Mouse (Mus musculus) midbrain, embryonic 13.5 days (tissue): ENCODE measurements around the gene Eif2d. TPM values are rescaled to one million over a fixed set of nuclear protein-coding genes. Genes with fewer than 3 reads are reported as not detected.

Source experiments
- ATAC-seq: fragments of 200-750 bp; cut with Nextera tagmentation; 2 replicates; pipeline ENCODE4 v1.8.0; 2017; ENCODE audit warnings: mild to moderate bottlenecking, moderate TSS enrichment, moderate library complexity
- H3K27ac ChIP-seq: fragments of 300-500 bp; sonication (generic); 2 replicates; pipeline ENCODE4 v1.5.1; 2015; ENCODE audit warnings: inconsistent platforms, mild to moderate bottlenecking, moderate library complexity
- H3K27me3 ChIP-seq: fragments of 300-500 bp; sonication (generic); 2 replicates; pipeline ENCODE4 v1.6.1; 2015; ENCODE audit warnings: mild to moderate bottlenecking, inconsistent platforms
- H3K36me3 ChIP-seq: fragments of 300-500 bp; sonication (generic); 2 replicates; pipeline ENCODE4 v1.6.1; 2015; ENCODE audit warnings: mild to moderate bottlenecking, inconsistent platforms
- H3K4me1 ChIP-seq: fragments of 300-500 bp; sonication (generic); replicated peaks from 2 replicates; pipeline ENCODE4 v1.6.1; 2015; ENCODE audit warnings: inconsistent platforms
- H3K4me2 ChIP-seq: fragments of 300-500 bp; sonication (generic); replicated peaks from 2 replicates; pipeline ENCODE4 v1.6.1; 2015; ENCODE audit warnings: moderate library complexity, mild to moderate bottlenecking, inconsistent platforms
- H3K4me3 ChIP-seq: fragments of 300-500 bp; sonication (generic); replicated peaks from 2 replicates; pipeline ENCODE4 v1.5.1; 2015; ENCODE audit warnings: mild to moderate bottlenecking, inconsistent platforms
- H3K9ac ChIP-seq: fragments of 300-500 bp; sonication (generic); replicated peaks from 2 replicates; pipeline ENCODE4 v1.6.1; 2015; ENCODE audit warnings: mild to moderate bottlenecking, inconsistent platforms
- H3K9me3 ChIP-seq: fragments of 300-500 bp; sonication (generic); 2 replicates; pipeline ENCODE4 v1.6.1; 2016; ENCODE audit warnings: mild to moderate bottlenecking, inconsistent platforms
- WGBS: fragments of 180-500 bp; shearing (Covaris S2); methylation state at CpG from one replicate; pipeline ENCODE4 v1.1.7; 2015; 5-methylcytosine and 5-hydroxymethylcytosine counted together
- polyA plus RNA-seq: library from polyadenylated mRNA; unstranded; fragments of >200 nt; fragmentation: Nextera tagmentation; extraction: Ambion mirVana; gene quantifications from 2 replicates; pipeline ENCODE4 v1.2.1, GENCODE M21; 2015

Eif2d gene
- polyA plus RNA-seq, 1 experiment from 2014 or later, result 53.8 TPM

DNA sequence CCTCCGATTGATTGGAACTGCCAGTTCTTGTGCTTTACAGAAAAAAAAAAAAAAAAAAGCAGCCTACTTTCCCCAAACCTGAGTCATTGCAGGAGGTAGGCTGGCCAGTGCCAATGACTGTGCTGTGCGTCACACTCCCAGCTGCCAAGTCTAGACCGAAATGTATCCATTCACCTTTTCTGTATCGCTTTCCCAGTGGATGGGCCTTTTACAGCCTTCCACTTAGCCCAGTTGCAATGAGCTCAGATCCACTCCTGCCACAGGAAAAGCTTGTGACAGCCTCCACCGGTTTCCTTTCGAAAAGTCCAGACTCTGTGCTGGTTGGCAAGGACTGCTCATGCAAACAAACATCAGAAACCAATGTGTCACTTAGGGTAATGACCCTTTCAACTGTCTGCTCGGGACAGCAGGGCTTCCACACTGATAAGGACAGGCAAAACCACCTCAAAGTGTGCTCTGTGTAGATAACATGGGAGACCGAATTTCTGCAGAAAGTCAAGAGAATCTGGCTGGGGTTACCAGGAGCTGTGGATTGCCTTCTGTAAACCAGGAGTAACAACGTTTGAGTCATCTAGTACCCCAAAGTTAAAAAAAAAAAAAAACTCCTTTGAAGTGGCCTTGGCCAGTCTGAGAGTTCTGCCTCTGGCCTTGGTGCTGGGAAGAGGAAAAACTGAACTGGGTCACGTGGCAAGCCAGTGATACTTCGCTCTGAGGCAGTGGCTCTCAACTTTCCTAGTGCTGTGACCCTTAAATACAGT, 26.8 kb upstream of the Eif2d start:
- Histone ChIP-seq H3K27ac (no peak overlapping the region), H3K36me3 (peaks cover 53% of the 10 kb centered on the region), H3K4me1 (no peaks in the 10 kb centered on the region), H3K9me3 (no peaks in the 10 kb centered on the region), H3K4me3 (no peak overlapping the region), H3K27me3 (no peaks in the 10 kb centered on the region), H3K4me2 (no peak overlapping the region), H3K9ac (no peak overlapping the region)
- ATAC-seq, result no peak
- WGBS, result 86% methylated on average over 11 of the region's 11 CpGs

DNA sequence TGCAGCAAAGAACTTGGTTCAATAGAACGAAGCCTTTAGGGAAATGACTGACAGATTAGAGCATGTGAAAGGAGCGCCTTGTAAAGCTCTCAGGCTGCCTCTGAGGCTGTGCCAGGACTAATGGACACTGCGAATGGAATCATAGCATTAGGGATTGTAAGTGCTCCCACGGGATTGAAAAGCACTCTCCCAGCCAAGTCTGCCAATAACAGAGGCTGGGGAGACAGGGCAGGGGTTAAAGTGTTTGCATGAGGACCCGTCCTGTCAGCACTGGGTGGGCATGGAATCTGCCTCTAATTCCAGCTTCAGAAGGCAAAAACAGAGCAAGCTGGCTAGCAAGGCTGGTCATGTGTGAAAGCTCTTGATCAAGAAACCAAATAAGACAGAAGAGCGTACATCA, 18.8 kb upstream of the Eif2d start:
- ATAC-seq, result no peak
- H3K4me2 ChIP-seq, result peak overlapping the region; percentile 71
- H3K36me3 ChIP-seq, result peaks cover 29% of the 10 kb centered on the region
- H3K27ac ChIP-seq, result peak overlapping the region; percentile 66
- H3K4me3 ChIP-seq, result peak overlapping the region; percentile 1; the same call in 1 of the 2 replicates
- H3K27me3 ChIP-seq, result no peaks in the 10 kb centered on the region
- WGBS, result 19% methylated on average over 6 of the region's 6 CpGs
- peaks cover 48% of the 10 kb centered on the region for H3K4me1 ChIP-seq
- H3K9me3 ChIP-seq, result no peaks in the 10 kb centered on the region
- peak overlapping the region; percentile 29; the same call in 1 of the 2 replicates for H3K9ac ChIP-seq

GRCm38 (mm10) chr1:131134942-131135522, 17.9 kb upstream of the Eif2d start:
- Histone ChIP-seq H3K9ac (no peak overlapping the region), H3K4me1 (peaks cover 49% of the 10 kb centered on the region), H3K27ac (peak overlapping the region; percentile 66), H3K27me3 (no peaks in the 10 kb centered on the region), H3K9me3 (no peaks in the 10 kb centered on the region), H3K4me2 (peak overlapping the region; percentile 71), H3K4me3 (0 out of 2 replicates have a peak overlapping the region, but pooled peaks have one; percentile 1), H3K36me3 (peaks cover 21% of the 10 kb centered on the region)
- no peak for ATAC-seq
- WGBS, result 46% methylated on average over 8 of the region's 8 CpGs

- Histone ChIP-seq H3K27me3 (no peaks in the 10 kb centered on the region), H3K4me1 (peaks cover 49% of the 10 kb centered on the region), H3K9me3 (no peaks in the 10 kb centered on the region), H3K36me3 (peaks cover 11% of the 10 kb centered on the region), H3K27ac (no peak overlapping the region), H3K9ac (no peak overlapping the region; the same call in 1 of the 2 replicates), H3K4me2 (peak overlapping the region; percentile 71), H3K4me3 (peak overlapping the region; percentile 78)
- no peak for ATAC-seq
- WGBS, result 82% methylated on average over 10 of the region's 10 CpGs
These were observed 16.9 kb upstream of the Eif2d start for GRCm38 (mm10) chr1:131135960-131136629.

DNA sequence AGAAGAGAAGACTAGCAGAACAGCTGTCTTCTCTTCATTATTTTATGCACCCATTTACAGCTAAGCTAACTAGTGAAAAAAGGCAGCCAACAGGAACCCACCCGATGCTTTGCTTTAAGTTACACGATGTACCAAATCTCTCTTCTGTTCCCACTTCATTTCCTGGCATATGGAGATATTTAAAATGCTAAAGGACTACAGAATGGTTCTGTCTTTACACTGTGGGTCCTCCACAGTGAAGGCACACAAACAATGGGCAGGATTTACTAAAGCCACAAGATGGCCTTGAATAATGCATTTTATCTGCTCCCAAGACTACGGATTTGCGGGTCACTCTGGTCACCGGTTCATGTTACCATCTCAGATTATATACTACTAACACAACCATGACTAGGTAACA, 15.9 kb upstream of the Eif2d start:
- H3K4me2 ChIP-seq, result peak overlapping the region; percentile 71
- WGBS, result 3% methylated on average over 5 of the region's 5 CpGs
- H3K4me3 ChIP-seq, result peak overlapping the region; percentile 78
- H3K27ac ChIP-seq, result peak overlapping the region; percentile 49
- H3K27me3 ChIP-seq, result no peaks in the 10 kb centered on the region
- no peak for ATAC-seq
- peaks cover 7% of the 10 kb centered on the region for H3K36me3 ChIP-seq
- no peaks in the 10 kb centered on the region for H3K9me3 ChIP-seq
- H3K4me1 ChIP-seq, result peaks cover 49% of the 10 kb centered on the region
- peak overlapping the region; percentile 59 for H3K9ac ChIP-seq

- Histone ChIP-seq H3K9me3 (no peaks in the 10 kb centered on the region), H3K27me3 (no peaks in the 10 kb centered on the region), H3K4me3 (peak overlapping the region; percentile 78), H3K36me3 (peaks cover 1% of the 10 kb centered on the region), H3K9ac (peak overlapping the region; percentile 82), H3K4me2 (peak overlapping the region; percentile 71), H3K4me1 (peaks cover 49% of the 10 kb centered on the region), H3K27ac (peak overlapping the region; percentile 97)
- 1% methylated on average over 27 of the region's 36 CpGs for WGBS
- peak; percentile 95 for ATAC-seq
These were observed 15.3 kb upstream of the Eif2d start for GRCm38 (mm10) chr1:131137717-131138118.

- no peaks in the 10 kb centered on the region for H3K9me3 ChIP-seq
- H3K4me1 ChIP-seq, result peaks cover 45% of the 10 kb centered on the region
- peak; percentile 97 for ATAC-seq
- H3K27ac ChIP-seq, result peak within 1 kb of the TSS; percentile 97
- peak within 1 kb of the TSS; percentile 82 for H3K9ac ChIP-seq
- H3K4me2 ChIP-seq, result peak within 1 kb of the TSS; percentile 71
- H3K36me3 ChIP-seq, result no peaks in the 10 kb centered on the region
- WGBS, result 6% methylated on average over 49 of the region's 49 CpGs
- H3K4me3 ChIP-seq, result peak within 1 kb of the TSS; percentile 78
- no peaks in the 10 kb centered on the region for H3K27me3 ChIP-seq
These were observed 14.6 kb upstream of the Eif2d start, which contains the start of gene Dyrk3 for GRCm38 (mm10) chr1:131138191-131139016. TSS of gene Dyrk3 (minus strand) at chr1:131138340.

DNA sequence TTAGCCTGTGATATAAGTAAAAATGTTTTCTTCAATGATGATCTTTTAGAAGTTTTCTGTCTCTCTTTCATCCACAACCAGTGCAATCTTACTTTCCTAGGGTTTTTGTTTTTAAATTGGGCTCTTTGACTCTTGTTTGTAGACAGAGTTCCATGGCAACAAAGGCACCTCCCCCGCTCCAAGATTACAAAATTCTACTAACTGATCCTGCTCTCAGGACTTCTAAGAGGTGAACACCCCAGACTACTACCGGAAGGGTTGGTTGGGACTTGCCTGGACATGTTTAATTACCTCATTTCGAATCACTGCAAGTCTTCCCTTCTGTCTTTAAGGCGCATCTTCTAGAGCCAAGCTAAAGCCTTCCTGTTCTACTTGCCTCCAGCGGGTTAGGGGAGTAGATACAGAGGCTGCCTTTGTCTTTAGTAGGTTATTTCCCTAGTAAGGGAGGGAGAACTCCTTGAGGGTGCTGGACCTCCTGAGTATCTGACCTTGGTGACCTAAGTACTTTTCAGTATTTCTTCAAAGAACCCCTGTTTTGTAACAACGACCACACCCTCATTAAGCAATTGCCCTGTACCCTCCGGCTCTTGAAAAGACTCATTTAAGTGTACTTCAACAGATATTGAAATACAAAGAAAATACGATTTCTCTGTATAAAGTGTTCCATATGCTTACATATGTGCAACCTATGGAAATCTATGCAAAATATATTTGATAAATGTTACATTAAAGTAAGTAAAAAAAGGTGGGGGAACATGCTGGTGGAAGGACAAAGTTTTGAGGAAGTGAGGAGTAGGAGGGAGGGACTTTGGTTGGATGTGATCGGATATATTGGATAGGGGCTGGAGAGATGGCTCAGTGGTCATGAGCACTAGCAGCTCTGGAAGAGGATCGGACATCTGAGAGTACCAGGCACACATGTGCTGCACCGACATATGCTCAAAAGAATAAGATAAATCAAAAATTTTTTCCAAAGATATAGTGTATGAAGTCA, 13.6 kb upstream of the Eif2d start:
- H3K4me3 ChIP-seq, result peak overlapping the region; percentile 78; the same call in 1 of the 2 replicates
- H3K36me3 ChIP-seq, result no peaks in the 10 kb centered on the region
- H3K9ac ChIP-seq, result no peak overlapping the region
- H3K27me3 ChIP-seq, result no peaks in the 10 kb centered on the region
- H3K4me2 ChIP-seq, result peak overlapping the region; percentile 71
- H3K4me1 ChIP-seq, result peaks cover 37% of the 10 kb centered on the region
- H3K27ac ChIP-seq, result no peak overlapping the region
- ATAC-seq, result no peak
- WGBS, result 72% methylated on average over 11 of the region's 11 CpGs
- H3K9me3 ChIP-seq, result no peaks in the 10 kb centered on the region

GRCm38 (mm10) chr1:131141449-131141848, 11.5 kb upstream of the Eif2d start:
- Histone ChIP-seq H3K36me3 (no peaks in the 10 kb centered on the region), H3K4me2 (no peak overlapping the region), H3K4me1 (peaks cover 16% of the 10 kb centered on the region), H3K27ac (no peak overlapping the region), H3K4me3 (no peak overlapping the region), H3K9ac (no peak overlapping the region), H3K27me3 (no peaks in the 10 kb centered on the region), H3K9me3 (no peaks in the 10 kb centered on the region)
- no peak for ATAC-seq
- 76% methylated on average over 2 of the region's 2 CpGs for WGBS

- Histone ChIP-seq H3K9me3 (no peaks in the 10 kb centered on the region), H3K27ac (no peak overlapping the region), H3K4me1 (peaks cover 8% of the 10 kb centered on the region), H3K4me3 (no peak overlapping the region), H3K27me3 (no peaks in the 10 kb centered on the region), H3K9ac (no peak overlapping the region), H3K36me3 (no peaks in the 10 kb centered on the region), H3K4me2 (no peak overlapping the region)
- no peak for ATAC-seq
- 72% methylated on average over 1 of the region's 1 CpGs for WGBS
These were observed 10.5 kb upstream of the Eif2d start for GRCm38 (mm10) chr1:131142472-131142871.
